Mouse (Mus musculus): ENCODE measurements at regions not wholly inside any gene's neighbourhood (a gene's known extent, or its start where the extent isn't known, plus 50 kb on each side); places are given as distances from the start of the nearest gene placed in this dataset.
"Not testable (repeated sequence)": the region's sequence is repeated elsewhere in the genome, so short reads cannot be mapped to it uniquely, and the experiment has no call there.

GRCm38 (mm10) chr14:76964046-76964445 lies 72.5 kb upstream of the Ccdc122 start:
- no peak for ATAC-seq

- ATAC-seq, result no peak
Measured at GRCm38 (mm10) chr14:76958875-76959274, 77.7 kb upstream of the Ccdc122 start.

- ATAC-seq, result no peak
Measured at GRCm38 (mm10) chr14:76957136-76957535, 79.4 kb upstream of the Ccdc122 start.

GRCm38 (mm10) chr14:76953171-76953570 lies 83.4 kb upstream of the Ccdc122 start:
- ATAC-seq, result no peak

GRCm38 (mm10) chr14:76951450-76951849 lies 85.1 kb upstream of the Ccdc122 start:
- ATAC-seq, result no peak

- ATAC-seq, result no peak
Measured at GRCm38 (mm10) chr14:76949388-76949787, 87.2 kb upstream of the Ccdc122 start.

- no peak for ATAC-seq
Measured at GRCm38 (mm10) chr14:76948948-76949347, 87.6 kb upstream of the Ccdc122 start.

- no peak for ATAC-seq
Measured at GRCm38 (mm10) chr14:76948481-76948880, 88.1 kb upstream of the Ccdc122 start.

- ATAC-seq, result no peak
Measured at GRCm38 (mm10) chr14:76947148-76947547, 89.4 kb upstream of the Ccdc122 start.

- ATAC-seq, result no peak
Measured at GRCm38 (mm10) chr14:76945626-76946025, 90.9 kb upstream of the Ccdc122 start.

GRCm38 (mm10) chr14:76941474-76942212 lies 94.9 kb upstream of the Ccdc122 start:
- ATAC-seq, result no peak

- ATAC-seq, result no peak
Measured at GRCm38 (mm10) chr14:76940507-76940906, 96.1 kb upstream of the Ccdc122 start.

GRCm38 (mm10) chr14:76936671-76937070 lies 99.9 kb upstream of the Ccdc122 start:
- no peak for ATAC-seq

GRCm38 (mm10) chr14:76936051-76936450 lies 100.5 kb upstream of the Ccdc122 start:
- not testable (repeated sequence) for ATAC-seq

GRCm38 (mm10) chr14:76935453-76935852 lies 101.1 kb upstream of the Ccdc122 start:
- no peak for ATAC-seq

- ATAC-seq, result no peak
Measured at GRCm38 (mm10) chr14:76932890-76933289, 103.7 kb upstream of the Ccdc122 start.

- no peak for ATAC-seq
Measured at GRCm38 (mm10) chr14:76931398-76931797, 105.2 kb upstream of the Ccdc122 start.

GRCm38 (mm10) chr14:76929562-76929961 lies 107.0 kb upstream of the Ccdc122 start:
- no peak for ATAC-seq

GRCm38 (mm10) chr14:76928706-76929105 lies 107.9 kb upstream of the Ccdc122 start:
- ATAC-seq, result no peak

GRCm38 (mm10) chr14:76927245-76927806 lies 109.2 kb upstream of the Ccdc122 start:
- no peak for ATAC-seq

GRCm38 (mm10) chr14:76926416-76926815 lies 110.2 kb upstream of the Ccdc122 start:
- no peak for ATAC-seq

- ATAC-seq, result no peak
Measured at GRCm38 (mm10) chr14:76922399-76922939, 114.1 kb upstream of the Ccdc122 start.

GRCm38 (mm10) chr14:76918091-76918490 lies 118.5 kb upstream of the Ccdc122 start:
- no peak for ATAC-seq
